Mouse (Mus musculus) lung, postnatal 36 days (tissue): ENCODE measurements around the gene Qk.

Source experiments
- DNase-seq: peaks from one replicate; pipeline ENCODE4 v3.0.0; 2022; ENCODE audit warnings: mixed read lengths

The Qk gene

DNA sequence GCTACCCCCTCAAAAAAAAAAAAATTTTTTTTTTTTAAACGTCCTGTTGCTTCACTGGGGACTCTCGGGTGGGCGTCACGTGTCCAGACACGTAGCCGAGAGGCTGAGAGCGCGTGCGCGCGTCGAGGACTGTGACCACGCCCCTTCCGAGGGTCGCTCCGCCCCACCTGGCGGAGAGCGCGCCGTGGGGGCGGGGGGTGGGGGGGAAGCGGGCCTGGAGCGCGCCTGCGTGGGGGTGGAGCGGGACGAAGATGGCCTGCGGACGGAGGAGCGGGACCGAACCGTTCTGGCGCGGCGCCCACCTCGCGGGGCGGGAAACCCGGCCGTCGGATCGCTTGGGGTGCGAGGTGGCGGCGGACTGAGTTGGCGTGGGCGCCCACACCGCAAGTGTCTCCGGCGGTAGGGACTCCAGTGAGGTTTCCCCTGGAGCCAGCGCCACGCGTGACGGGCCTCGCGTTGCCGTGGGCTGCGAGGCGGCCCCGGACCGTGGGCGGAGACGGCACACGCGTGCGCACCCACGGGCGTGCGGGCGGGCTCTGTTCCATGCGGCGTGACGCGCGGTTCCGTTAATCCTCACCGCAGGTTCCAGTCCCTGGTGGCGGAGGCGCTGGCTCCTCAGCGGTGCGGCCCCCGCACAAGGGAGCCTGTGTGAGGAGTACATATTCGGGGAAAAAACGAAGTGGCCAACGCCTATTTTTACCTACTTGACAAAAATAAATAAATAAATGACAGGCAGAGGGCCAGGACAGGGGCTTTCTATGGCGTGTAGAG, at the start of gene Qk:
TSS of gene Qk (minus strand) at position 170 of the 771 bp plus-strand sequence.
- peak; percentile 95 for DNase-seq

DNA sequence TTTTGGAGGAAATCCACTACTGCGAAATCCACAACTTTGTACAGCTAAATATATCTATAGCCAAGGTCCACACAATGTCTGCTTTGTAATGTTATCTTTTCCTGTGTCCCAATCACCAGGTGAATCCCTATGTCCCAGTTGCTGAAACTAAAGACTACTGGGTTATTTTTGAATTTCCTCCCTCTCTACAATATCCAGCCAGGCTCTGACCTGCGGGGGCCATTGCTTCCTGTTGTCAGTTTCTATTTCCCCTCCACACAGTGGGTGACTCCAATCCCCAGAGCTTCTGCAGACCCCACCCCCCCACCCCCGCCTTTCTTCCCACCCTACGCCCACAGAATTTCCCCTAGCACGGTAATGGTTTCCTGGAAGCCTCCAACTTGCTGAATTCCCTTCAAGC, 47.4 kb upstream of the Qk start:
- DNase-seq = no peak

DNA sequence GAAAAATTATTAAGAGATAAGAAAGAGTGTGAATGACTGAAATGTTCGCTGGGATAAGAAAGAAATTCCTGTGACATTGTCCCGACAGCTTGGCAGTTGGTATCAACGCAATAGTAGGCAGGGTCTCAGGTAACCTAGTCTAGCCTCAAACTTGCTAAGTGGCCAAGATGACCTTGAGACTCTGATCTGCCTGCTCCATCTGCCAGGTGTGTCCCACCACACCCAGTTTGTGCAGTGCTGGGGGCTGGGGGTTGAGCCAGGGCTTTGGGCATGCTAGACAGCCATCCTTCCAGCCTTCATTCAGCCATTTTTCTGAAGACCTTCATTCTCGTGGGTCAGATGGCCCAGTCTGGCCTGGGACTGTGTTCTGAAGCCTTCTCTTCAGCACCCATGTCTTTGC, 46.9 kb upstream of the Qk start:
- no peak for DNase-seq

DNA sequence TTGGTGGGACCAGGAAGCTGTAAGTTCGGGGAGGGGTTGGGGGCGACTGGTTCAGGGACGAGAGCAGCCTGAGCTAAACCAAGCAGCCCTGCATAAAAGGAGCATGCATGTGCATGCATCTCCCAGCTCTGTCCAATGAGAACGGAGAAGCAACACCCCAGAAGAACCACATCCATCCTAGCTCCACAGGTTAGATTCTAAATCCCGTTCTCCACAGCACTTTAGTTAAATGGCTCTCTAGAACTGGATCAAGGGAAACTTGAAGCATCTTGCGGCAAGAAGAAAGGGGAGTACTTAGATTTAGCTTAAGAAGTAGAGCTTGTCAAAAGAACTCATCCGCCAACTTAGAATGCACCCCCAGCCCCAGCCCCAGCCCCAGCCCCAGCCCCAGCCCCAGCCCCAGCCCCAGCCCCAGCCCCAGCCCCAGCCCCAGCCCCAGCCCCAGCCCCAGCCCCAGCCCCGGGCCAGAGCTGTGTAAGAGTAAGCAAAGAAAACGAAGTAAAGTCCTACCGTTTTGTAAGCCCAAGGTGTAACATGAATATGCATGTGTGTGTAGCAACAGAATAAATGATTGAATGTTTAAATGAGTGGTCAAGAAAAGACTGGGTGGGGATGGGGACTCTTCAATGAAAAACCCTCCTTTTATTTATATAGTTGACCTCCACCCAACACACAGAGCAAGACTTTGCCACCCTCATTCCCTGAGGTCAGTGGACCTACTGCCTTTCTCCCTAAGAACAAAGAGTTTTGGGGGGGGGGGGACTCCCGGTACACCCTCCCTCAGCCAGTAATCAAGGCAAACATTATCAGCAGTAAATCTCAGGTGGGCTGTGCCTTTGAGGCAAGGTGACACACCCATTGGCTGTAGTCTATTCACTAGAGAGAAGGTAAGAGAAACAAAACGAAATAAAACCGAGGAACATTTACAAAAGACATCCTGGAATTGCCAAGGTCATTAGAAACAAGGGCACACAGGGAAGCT, 46.1 kb upstream of the Qk start:
- DNase-seq = no peak

DNA sequence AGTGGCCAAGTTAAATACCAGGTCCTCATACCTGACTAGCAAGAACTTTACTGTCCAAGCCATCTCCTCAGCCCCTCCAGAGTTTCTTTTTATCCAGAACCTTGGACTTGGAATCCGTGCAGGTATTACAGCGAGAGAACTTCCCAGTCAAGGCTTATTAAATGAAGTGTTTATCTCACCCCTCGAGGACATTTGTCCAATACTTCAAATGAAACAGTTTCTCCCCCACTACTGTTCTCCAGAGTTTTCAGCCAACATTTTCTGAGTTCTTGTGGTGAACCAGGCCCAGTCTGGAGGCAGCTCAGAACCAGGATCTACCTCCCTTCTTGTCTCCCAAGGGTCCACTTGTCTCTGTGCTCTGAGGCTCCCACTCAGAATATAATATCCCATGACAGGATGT, 43.5 kb upstream of the Qk start:
- peak; percentile 50 for DNase-seq

DNA sequence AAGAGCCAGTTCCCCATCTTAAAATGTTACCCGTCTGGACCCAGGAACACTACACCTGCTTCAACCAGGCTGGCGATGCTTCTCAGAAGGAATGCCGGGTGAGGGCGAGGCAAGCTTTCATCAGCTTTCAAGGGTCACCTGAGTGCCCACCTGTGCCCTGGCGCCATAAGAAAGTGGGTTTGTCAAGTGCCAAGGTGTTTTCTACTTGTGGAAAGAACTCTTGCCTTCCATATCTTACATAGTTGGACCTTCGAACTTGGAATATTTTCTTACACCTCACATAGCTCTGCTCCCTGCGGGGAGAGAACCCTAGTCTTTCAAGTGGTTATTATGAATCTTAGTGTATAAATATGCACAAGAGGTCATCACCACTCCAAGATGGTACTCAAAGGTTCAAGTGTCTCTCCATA, 42.2 kb upstream of the Qk start:
- peak; percentile 91 for DNase-seq

DNA sequence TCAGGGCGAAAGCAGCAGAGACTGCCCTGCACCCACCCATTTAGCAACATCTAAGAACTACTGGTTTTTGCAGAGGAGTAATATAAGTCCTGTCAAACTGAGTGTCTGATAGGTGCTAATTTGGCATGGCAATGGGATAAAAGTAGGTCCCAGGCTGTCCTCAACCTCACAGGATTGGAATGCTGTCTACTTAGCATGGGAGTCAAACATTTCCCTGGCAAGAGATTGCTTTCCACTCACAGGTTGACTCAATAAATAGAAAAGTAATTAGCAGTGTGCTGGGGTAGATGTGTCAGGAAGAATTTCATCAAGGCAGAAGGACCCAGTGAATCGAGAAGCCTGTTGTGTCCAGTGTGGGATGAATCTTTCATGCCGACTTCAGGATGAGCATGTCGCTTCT, 41.1 kb upstream of the Qk start:
- DNase-seq = peak; percentile 25

DNA sequence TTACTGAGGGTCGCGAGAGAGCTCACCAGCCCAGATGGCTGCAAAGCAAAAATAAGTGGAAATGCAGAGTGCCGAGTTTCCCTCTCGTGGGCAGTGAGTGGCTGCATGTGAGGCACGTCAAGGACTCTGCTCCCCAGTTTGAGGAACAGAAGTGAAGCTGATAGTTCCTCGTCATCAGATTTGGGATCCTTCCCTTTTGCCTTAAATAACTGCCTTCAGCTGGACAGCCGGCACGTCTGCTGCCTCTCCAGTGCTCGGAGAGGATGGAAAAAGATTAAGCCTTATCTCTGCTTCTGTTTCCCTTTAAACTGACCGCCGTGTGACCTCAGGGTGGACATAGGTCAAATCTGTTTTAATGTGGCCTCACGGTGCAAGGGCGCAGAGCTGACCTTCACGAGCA, 39.8 kb upstream of the Qk start:
- no peak for DNase-seq

DNA sequence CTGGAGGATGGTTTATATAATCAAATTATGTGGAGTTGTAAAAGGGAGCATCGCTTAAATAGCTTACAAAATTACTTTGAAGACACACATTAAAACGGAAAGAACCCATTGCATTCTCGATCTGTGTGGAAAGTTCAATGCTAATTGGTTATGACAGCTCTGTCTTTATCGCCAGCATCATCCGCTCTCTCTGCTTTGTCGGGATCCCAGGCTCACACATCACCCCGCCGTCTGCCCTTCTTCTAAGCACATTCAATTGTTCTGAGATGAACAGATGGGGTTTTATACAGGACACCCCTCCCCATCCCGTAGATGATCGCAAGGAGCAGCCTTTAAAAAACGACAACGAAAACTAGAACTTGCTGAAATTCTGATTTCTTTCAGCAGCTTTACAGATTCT, 37.7 kb upstream of the Qk start:
- no peak for DNase-seq

DNA sequence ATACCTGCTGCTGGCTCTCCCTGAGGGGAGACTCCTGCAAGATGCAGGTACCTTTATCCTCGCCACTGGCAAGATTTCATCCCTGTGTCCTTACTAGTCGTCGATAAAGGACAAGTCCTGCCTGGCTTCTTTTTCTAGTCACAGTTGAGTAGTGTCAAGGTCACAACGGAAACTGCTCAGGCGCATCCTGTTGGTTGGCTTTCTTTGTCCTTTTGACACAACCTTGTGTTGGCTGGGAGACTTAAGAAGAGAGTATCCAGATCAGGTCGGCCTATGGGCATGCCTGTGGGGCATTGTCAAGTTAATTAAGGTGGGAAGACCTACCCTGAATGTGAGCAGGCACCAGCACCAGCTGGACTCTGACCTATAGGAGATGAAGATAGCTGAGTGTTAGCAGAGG, 36.6 kb upstream of the Qk start:
- no peak for DNase-seq

DNA sequence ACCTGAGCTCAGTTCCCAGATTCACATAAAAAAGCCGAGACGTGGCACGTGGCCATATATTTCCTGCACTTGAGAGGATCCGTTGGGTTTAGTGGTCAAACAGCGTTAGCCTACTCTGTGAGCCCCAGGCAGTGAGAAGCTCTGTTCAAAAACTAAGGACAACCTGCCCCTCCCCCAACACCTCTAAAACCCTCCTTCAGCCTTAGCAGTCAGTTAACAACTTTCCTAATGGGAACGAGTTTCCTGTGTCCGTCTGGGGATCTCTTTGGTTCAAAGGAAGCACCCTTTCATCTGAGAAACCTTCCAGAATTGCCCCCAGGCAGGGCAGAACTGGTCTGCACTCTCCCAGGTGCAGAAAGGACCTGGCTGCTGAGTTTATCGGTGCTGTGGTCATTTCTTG, 36.1 kb upstream of the Qk start:
- no peak for DNase-seq

DNA sequence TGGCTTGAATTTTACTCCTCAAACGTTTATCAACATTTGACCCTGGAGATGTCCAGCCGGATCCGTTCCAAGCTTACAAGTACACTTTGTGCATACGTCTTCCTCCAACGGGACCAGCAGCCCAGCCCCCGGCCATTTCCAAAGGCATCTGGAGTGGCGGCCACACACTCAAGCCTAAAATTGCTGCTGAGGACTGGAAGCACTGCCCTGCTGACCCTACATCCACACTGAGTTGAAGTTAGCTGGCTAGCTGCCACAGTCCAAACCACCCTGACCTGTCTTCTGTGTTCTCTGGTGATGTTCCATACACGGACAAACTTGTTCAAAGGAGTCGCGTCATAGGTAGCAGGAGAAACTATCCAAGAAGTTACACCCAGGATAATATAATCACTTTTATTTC, 18.6 kb upstream of the Qk start:
- peak; percentile 51 for DNase-seq

DNA sequence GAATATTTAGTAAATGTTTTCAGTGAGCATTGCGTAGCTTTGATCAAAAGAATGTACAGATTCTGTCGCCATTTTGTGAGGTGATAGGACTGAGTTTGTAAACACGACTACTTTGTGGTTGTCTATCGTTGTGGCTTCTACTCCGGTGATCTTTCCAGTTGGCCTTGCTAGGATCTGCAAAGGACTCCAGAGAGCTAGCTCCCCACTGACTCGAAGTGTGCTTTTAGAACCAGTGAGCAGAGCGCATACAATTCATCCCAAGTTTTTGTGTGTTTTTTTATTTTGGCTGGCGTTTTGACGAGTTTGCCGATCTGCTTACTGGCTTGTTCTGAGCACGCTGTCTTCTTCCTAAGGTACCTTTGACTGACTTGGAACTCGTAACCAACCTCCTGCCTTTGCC, 16.9 kb upstream of the Qk start:
- DNase-seq = no peak

DNA sequence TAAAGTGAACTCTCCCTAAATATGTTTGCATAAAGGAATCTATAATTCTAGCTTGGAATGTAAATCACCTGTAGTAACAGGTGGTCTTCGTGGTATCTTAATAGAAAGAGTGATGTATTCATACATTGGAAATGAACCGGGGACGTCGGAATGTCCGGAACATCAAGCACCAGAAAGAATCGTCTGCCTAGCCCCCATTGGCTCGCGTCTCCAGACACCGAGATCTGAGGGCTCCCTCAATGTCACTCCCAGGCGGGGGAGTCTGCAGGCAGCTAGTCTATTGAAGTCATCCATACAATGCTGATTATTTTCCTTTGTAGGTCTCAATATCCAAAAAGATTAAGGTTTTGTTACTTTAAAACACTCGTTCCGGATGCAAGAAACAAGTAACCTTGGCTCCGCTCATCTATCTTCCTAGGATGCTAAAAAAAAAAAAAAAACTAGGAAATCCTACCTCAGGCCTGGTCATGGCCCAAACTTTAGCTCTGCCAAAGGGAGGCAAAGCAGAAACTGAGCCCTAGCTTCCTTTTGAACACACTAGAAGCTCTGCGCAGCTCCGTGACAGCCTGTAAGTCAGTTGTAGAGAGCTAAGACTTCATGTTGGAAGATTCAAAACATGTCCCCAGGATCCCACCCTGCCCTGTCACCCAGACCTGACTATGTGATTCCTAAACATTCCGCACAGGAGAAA, 16.3 kb upstream of the Qk start:
- no peak for DNase-seq

DNA sequence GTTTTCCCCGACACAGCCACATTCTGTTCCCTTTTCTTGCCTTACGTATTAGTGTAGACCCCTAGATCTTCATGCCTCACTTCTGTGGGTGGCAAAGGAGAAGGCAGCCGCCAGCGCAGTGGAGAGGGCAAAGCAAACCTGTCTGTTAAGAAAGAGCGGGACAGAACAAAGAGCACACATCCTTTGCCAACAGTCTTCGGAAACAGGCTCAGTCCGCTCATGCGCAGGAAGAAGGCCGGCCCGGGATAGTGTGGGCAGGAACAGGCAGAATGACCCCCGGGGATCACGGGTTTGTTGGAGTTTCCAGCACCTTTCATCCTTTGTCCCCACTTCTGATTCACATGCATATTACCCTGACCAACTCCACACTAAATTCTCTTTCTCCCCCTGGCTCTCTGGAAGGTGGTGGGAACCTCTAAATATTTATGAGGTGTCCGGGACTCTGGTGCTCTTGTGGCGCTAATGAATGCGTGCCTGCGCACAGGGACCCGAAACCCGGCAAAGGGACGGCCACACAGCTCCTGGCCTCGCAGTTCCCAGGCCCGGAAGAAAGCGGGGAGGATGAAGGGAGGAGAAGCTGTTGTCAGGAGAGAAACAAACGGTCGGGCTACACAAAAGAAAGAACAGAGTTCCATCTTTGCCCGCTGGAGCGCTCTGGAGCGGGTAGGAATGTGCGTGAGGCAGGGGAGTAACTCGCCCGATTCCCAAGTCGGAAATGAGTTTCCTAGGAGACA, 15.5 kb upstream of the Qk start:
- peak; percentile 82 for DNase-seq

DNA sequence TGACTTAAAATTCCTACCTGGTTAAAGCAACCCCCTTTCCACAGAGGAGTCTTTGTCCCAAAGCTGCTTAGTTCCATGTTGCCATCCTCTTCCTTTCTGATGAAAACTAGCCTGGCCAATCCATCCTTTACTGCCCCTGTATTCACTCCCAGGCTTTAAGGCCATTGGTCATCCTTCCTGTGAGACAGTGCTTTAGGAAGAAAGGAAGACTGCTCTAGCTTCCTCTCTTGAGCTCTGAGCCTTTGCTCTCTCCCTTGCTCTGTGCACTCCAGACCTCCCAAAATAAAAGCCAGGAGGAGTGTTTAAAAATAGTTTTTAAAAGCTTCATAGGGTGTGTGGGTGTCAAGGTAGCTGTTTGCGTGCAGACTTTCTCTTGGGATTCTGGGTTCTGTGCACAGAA, 14.8 kb upstream of the Qk start:
- no peak for DNase-seq

DNA sequence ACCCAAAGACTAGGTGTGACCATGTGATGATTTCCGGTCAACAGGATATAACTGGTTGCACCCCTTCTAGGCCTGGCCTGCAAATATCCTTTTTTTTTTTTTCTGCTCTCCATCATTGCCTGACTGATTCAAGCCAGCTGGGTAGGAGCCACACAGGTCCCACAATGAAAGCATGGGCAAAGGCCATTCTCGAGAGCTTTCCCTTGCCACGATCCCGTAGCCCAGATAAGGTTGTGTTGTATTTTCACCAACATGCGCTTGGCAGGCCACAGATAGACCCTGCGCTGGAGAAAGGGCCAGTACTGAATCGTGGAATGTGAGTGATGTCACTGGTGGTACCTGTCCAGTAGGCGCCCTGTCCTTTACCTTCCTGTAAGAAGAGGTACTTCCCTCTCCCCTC, 13.7 kb upstream of the Qk start:
- no peak for DNase-seq

DNA sequence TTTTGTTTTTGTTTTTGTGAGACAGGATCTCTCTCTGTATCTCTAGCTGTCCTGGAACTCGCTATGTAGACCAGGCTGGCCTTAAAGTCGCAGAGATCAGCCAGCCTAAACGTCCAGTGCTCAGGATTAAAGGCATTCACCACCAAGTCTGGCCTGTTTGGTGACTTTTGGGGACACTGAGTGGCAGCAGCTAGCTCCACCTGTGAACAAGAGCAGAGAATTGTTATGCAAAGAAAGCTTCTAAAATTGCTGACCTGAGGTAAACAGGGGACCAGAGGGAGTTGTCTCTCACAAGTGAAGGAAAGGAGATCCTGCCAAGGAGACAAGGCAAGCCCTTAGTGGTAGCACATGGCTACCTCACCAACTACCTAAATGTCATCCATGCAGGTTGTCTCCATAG, 12.5 kb upstream of the Qk start:
- no peak for DNase-seq

DNA sequence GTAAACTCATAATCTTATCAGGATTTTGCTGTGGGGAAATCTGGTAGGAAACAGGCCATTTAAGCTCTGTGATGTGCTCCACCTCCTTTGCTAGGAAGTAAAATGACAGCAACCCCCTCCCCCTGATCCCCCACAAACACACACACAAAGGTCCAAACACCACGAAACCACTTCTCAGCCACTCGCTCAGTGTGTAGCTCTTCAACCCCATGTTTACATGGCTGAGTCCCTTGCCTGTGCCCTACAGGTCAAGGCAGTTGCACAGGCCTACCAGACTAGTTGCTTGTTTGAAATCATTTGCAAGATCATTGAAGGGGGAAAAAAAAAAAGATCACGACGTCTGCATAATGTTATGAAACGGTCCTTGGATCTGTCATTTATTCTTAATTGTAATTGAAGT, 9.8 kb upstream of the Qk start:
- DNase-seq = no peak

DNA sequence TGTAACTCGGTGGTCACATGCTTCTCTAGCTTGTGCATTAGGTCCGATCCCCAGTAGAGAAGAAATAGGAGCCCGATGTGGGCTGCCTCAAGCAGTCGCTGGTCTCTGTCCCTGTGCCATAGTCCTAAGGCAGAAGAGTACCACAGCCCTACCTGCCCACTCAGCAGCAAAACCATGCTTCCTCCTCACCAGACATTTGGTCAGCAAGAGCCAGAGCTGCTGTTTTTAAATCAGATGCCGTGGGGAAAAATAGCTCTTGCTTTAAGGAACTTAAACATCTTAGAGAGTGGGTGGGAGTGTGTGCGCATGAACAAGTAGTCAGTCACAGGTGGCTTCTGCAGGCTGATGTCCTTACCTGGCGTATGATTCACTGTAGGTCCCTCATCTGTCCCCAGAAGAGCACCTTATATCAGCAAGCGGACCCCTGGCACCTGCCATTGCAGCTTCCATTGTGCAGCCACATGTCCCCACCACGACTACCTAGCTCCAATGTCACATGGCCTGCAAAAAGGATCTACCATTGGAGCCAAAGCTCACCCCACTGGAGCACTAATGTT, 9.0 kb upstream of the Qk start:
- DNase-seq = no peak

DNA sequence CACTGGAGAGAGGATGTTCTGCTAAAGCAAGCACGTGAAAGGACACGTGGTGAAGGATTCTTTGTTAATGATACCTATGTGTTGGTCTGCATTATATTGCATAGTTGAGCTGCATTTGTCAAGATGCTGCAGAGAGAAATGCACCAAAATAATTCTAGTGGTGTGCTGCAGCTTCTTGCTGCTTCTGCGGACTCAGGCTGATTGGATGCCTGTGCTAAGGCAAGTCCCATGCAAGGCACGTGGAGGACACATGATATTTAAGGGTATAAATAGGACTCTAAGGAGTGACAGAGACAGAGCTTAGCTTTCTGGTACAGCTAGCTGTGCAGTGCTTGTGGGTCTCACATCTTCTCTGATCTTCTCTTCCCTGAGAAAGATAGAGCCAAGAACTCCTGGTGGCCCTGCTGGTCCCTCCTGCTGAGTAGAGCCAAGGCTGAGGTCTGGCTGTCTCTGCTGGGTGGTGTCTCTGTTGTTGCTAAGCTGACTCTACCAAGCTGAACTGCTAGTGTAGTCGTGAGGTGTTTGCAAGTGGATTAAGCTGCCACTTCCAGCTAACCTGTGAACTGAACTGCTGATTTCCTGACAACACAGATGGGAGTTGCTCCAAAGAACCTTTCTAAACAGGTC, 8.0 kb upstream of the Qk start:
- DNase-seq = no peak

DNA sequence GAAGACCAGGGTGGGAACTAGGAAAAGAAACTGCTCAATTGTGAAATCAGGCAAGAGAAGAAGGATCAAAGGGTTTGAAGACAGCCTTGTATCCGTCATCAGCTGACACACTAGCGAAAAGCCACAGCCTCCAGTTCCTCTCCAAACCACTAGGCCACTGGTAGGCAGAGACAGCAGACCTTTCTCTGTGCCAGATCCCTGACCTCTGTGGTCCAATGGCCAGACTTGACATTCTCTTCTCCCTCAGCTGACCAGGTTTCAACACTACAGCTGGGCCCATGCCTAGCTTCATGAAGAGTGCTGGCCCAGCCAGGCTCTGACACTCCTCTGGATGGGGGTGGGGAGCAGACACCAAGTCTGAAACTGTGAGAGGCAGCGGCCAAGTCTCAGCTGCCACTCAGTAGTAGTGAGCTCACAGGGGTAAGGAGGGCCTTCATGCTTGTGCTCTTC, 7.0 kb upstream of the Qk start:
- DNase-seq = peak; percentile 89
